Comparison of ENCODE assay signal across 8 mouse cellular contexts in the genomic region with DNA sequence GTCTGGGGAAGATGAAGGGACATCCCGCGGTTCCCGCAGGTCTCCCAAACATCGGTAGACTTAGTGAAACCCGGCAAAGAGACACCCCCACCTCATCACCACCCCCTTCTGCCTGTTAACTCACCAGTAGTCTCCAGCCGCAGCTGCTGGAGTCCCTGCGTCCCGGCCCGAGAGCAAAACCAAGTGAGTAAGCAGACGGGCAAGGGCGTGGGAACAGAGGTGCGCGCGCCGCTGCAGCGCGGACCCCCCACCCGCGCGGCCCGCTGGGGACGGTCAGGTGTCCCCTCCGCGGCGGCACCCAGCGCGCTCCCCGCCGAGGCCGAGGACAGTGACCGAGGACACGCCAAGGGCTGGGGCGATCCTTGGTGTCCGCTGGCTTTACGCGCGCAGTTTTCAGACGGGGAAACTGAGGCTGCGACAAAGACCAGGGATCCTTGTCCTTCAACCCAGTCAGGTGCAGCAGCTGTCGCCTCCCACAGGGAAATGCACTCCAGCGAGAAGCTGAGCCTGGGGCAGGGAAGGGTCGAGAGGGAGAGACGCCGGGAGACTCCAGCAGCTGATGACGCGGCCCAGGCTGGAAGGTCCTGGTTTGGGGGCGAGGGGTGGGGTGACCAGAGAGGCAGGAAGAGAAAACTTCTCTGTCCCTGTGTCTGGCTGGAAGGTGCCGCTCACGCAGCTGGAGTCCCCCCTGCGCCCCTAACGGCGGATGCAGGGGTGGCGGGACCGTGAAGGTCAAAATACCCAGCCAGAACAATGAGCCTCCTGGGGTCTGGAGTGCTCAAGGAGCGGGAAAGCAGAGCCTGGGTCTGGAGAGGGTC. TPM values are rescaled to one million over a fixed set of nuclear protein-coding genes. Genes with fewer than 3 reads are reported as not detected.
A peak's percentile ranks its signal among the peaks of the same experiment; 100 is the strongest.
DNase-seq lines count a peak whose midpoint lies in the region; TF ChIP-seq lines count a peak whose summit lies in the region.

Kcnn1 (minus strand) TSS at position 435 of the 818 bp plus-strand sequence.

- TF ChIP-seq POLR2A in heart, adult 2 months (IDR thresholded peaks at IDR 0.05; ENCODE audit: insufficient read depth, low read depth, low read length) = no peak
- TF ChIP-seq POLR2A in myocyte (IDR thresholded peaks at IDR 0.05; ENCODE audit: insufficient read length, low read depth) = no peak

- DNase-seq in layer of hippocampus, adult 2 months (ENCODE audit: low spot score in 2 of 2) = no peak
- DNase-seq in layer of hippocampus, adult 9-11 months = no peak
- DNase-seq in heart, adult 2 months = no peak
- no peak for DNase-seq in left cerebral cortex, adult 8-10 months (ENCODE audit: low spot score in 2 of 2)
- DNase-seq in urinary bladder, adult 18-20 months (ENCODE audit: low spot score in 2 of 2) = no peak
- no peak for DNase-seq in ovary, adult 18-20 months (ENCODE audit: low spot score)

- intact Hi-C loops in heart, adult 2 months (cut with DNase I) = no loop called here

- peaks cover 6% of the 10 kb centered on the region; the same call in 1 of the 2 replicates for H3K4me1 ChIP-seq in brown adipose tissue, adult 24 weeks (ENCODE audit: control insufficient read depth, insufficient read depth, insufficient read length, low read length)
- H3K4me1 ChIP-seq in heart, adult 2 months (ENCODE audit: control insufficient read depth, insufficient read depth, low read length) = peaks cover 8% of the 10 kb centered on the region

- no peak within 1 kb of the TSS for H3K27ac ChIP-seq in layer of hippocampus, adult 2 months
- H3K27ac ChIP-seq in brown adipose tissue, adult 24 weeks (replicated peaks; ENCODE audit: low read depth, low read length) = no peak within 1 kb of the TSS
- H3K27ac ChIP-seq in heart, adult 2 months = no peak within 1 kb of the TSS

- peak within 1 kb of the TSS; percentile 34 for H3K4me3 ChIP-seq in layer of hippocampus, adult 2 months
- H3K4me3 ChIP-seq in brown adipose tissue, adult 24 weeks (ENCODE audit: insufficient read depth, low read depth, low read length) = peak within 1 kb of the TSS; percentile 38
- peak within 1 kb of the TSS; percentile 35 for H3K4me3 ChIP-seq in heart, adult 2 months
- peak within 1 kb of the TSS; percentile 33 for H3K4me3 ChIP-seq in myocyte

- under 1% methylated on average over 55 of the region's 55 CpGs for WGBS in heart, adult 2 months

- no peak for TF ChIP-seq EP300 in heart, adult 2 months (IDR thresholded peaks at IDR 0.05; ENCODE audit: insufficient read depth, low read depth, low read length)

- H3K79me2 ChIP-seq in heart, adult 2 months (replicated peaks; ENCODE audit: control insufficient read depth, insufficient read depth, low read length) = no peaks in the 10 kb centered on the region
- H3K79me2 ChIP-seq in myocyte (ENCODE audit: control insufficient read depth, insufficient read depth) = no peaks in the 10 kb centered on the region

- TF ChIP-seq CTCF in layer of hippocampus, adult 2 months (conservative IDR thresholded peaks at IDR 0.05) = peak; percentile 44
- TF ChIP-seq CTCF in heart, adult 2 months (IDR thresholded peaks at IDR 0.05) = peak; percentile 40

- no peaks in the 10 kb centered on the region for H3K36me3 ChIP-seq in heart, adult 2 months (ENCODE audit: control insufficient read depth, insufficient read depth, low read length)
- no peaks in the 10 kb centered on the region for H3K36me3 ChIP-seq in myocyte (ENCODE audit: control insufficient read depth, insufficient read depth)

- H3ac ChIP-seq in myocyte (ENCODE audit: control insufficient read depth, insufficient read length) = no peak within 1 kb of the TSS

- H3K4me2 ChIP-seq in myocyte (ENCODE audit: low read depth) = peak within 1 kb of the TSS; percentile 87

- peak within 1 kb of the TSS; percentile 71 for H3K9ac ChIP-seq in heart, adult 2 months (ENCODE audit: low read depth, low read length)

- peaks cover 9% of the 10 kb centered on the region for H3K27me3 ChIP-seq in heart, adult 2 months (ENCODE audit: control insufficient read depth, insufficient read depth, low read length)
- H3K27me3 ChIP-seq in myocyte (ENCODE audit: control insufficient read depth, insufficient read depth, insufficient read length) = no peaks in the 10 kb centered on the region

TF ChIP-seq in myocyte, 11 proteins besides CTCF, POLR2A, EP300 and RAD21:
- TF ChIP-seq MYOD1 (IDR thresholded peaks at IDR 0.05; ENCODE audit: control insufficient read depth in 1 of 3, insufficient read length in 2 of 3, low read depth in 2 of 3) (peak in 1 of 3 experiments; percentile 35), USF1 (IDR thresholded peaks at IDR 0.05; ENCODE audit: low read depth) (no peak), MAX (IDR thresholded peaks at IDR 0.05; ENCODE audit: low read depth) (no peak), E2F4 (IDR thresholded peaks at IDR 0.05; ENCODE audit: insufficient read depth) (no peak), POLR2AphosphoS2 (IDR thresholded peaks at IDR 0.05; ENCODE audit: insufficient read length, low read depth) (no peak), REST (IDR thresholded peaks at IDR 0.05; ENCODE audit: insufficient read depth, insufficient read length) (no peak), CEBPB (IDR thresholded peaks at IDR 0.05; ENCODE audit: insufficient read depth, poor library complexity, severe bottlenecking) (no peak), MYOG (IDR thresholded peaks at IDR 0.05; ENCODE audit: control insufficient read depth in 1 of 3, insufficient read depth in 1 of 3, insufficient read length in 2 of 3, low read depth in 2 of 3) (peak in 1 of 3 experiments; percentile 32), TCF12 (IDR thresholded peaks at IDR 0.05; ENCODE audit: insufficient read depth, poor library complexity, severe bottlenecking) (no peak), TCF3 (IDR thresholded peaks at IDR 0.05; ENCODE audit: insufficient read length, low read depth) (no peak), SRF (IDR thresholded peaks at IDR 0.05; ENCODE audit: control insufficient read depth, insufficient read length, low read depth) (no peak)

RNA-seq across cellular contexts. Expression of gene Kcnn1, which starts in this region (rescaled TPM):
- total RNA-seq in layer of hippocampus, adult 2 months (2021) = 10 to 100 TPM; 17.4 to 18.3 TPM
- polyA plus RNA-seq in brown adipose tissue, adult 24 weeks (2012; ENCODE audit: insufficient read depth, insufficient read length, missing spikeins) = 5.8 and 6.0 TPM in 2 replicates
- total RNA-seq in heart, adult 2 months (2021) = 10 to 100 TPM; 12.6 to 14.7 TPM
- polyA plus RNA-seq in heart, adult 2 months (2012; rRNA removed) = 21.5 and 29.0 TPM in 2 replicates
- 10 to 100 TPM; 15.7 to 28.6 (median 17.7) TPM for total RNA-seq in left cerebral cortex, adult 8-10 months (2022)
- polyA plus RNA-seq in myocyte (2012; fragmentation: generic; extraction: Trizol) = 11.9 TPM
